Mouse (Mus musculus): ENCODE data around the gene Kif1b.

DNA sequence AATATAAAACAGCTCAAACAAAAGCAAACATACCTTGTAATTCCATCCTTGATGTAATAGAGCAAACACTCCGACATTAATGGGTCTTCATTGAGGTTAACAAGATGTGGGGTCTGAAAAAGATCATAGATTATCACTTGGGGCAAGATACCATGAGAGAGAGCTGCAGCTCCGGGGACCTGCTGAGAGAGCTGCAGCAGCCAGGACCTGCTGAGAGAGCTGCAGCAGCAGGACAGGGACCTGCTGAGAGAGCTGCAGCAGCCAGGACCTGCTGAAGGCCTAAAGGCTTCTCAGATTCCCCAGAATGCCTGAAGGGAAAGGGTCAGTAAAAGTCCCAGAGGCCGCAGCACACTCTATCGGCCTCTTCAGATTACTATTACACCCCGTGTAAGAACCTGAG is 59.7 kb downstream of the Kif1b start:
- TF ChIP-seq CHD2 (IDR thresholded peaks at IDR 0.05; ENCODE audit: low read length) = no peak
- no peak for TF ChIP-seq CTCF (conservative IDR thresholded peaks at IDR 0.05 in 1 of 2, IDR thresholded peaks at IDR 0.05 in 1 of 2; ENCODE audit: low read depth in 2 of 2, low read length in 2 of 2)
- no peak for TF ChIP-seq HCFC1 (IDR thresholded peaks at IDR 0.05; ENCODE audit: low read depth, low read length)
- TF ChIP-seq POLR2A (IDR thresholded peaks at IDR 0.05; ENCODE audit: low read depth, low read length) = no peak
